Mouse (Mus musculus): Measurements from ENCODE around the gene Tdrd9.
"Not testable (repeated sequence)": the region's sequence is repeated elsewhere in the genome, so short reads cannot be mapped to it uniquely, and the experiment has no call there.

The Tdrd9 gene

DNA sequence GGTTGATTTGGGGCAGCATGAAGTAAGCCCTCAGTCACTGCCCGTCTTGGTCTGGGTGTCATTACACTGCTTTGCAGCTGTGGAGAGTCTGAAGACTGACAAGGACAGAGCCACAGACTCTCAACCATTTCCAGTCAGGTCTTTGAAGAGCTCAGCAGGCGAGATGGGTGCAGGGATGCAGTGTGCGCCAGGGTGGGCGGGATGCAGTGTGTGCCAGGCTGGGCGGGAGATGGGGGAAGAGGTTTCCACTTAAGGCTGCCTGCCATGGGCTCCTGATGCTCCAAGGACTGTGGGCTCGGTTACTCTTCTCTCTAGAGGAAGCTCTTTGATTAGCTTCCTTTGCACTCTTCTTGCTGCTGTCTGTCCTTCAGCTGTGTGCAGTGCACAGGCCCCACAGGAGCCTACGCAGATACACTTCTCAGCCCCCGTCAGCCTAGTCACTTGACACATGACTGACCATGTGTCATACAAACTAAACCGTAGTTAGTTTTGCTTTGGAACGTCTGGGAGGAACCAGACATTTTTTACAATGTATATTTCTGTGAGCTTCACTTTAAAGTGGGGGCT, 62.1 kb downstream of the Tdrd9 start:
- no peak for DNase-seq

DNA sequence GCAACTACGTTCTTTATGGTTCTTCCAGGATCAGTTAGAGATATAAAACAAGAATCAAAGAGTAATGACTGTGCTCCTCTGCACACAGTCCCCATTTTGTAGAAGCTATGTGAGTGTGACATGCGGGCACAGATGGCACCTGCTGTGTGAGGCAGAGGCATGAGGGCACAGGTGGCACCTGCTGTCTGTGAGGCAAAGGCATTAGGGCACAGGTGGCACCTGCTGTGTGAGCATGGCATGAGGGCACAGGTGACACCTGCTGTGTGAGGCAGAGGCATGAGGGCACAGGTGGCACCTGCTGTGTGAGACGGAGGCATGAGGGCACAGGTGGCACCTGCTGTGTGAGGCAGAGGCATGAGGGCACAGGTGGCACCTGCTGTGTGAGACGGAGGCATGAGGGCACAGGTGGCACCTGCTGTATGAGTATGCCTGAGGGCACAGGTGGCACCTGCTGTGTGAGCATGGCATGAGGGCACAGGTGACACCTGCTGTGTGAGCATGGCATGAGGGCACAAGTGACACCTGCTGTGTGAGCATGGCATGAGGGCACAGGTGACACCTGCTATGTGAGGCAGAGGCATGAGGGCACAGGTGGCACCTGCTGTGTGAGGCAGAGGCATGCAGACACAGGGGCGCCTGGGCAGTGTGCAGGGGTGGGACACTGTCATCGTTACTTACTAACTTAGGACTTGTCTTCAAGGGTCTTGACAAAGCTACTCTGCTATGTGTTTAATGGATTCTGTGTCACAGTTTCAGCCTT, 64.2 kb downstream of the Tdrd9 start:
- DNase-seq = not testable (repeated sequence)

DNA sequence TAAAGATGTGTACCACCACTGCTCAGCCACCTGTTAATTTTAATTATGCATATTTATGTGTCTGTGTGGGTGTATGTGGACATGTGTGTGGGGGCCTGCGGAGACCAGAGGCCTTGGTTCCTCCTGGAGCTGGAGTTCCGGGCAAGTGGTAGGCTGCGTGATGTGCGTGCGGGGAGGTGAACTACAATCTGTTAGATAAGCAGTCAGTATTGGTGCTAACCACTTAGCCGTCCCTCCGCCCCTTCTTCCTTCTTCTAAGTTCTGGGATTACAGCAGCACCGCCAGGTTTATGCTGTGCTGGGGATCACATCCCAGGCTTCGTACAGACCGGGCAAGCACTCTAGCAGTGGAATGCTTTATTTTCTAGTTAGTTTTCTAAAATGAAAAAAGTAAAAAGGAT, 67.1 kb downstream of the Tdrd9 start:
- no peak for DNase-seq

DNA sequence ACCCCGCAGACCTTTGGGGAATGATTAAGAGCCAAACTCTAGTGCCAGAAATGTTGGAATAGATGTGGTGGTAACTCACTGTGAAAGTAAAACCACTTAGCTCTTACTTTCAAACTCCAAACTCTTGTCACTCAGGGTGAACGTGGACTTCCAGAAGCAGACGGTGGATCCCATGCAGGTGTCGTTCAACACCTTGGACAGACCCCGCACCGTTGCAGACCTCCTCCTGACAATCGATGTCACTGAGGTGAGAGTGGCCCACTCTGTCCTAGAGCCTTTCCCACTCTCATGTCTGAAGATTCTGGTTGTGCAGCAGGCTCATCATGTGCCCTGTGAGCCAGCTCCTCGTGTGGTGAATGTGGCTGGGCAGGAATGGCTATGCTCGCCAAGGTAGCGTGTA, 67.8 kb downstream of the Tdrd9 start:
- DNase-seq = no peak

DNA sequence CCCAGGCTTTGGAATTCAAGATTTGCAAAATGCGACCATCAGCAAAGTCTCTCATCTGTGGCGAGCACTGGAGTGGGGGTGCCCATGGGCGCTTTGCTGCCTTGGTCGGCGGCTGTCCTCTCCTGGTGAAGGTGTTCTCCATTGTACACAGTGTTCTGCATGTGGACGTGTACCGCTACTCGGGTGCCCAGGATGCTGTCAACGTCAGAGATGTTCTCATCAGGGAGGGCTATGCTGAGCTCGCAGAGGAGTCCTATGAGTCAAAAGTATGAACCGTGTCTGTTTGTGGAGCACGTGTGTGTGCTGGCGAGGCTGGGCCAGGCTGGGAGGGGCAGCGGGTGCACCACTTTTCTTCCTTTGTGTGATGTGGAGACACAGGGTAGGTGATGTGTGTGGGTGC, 71.3 kb downstream of the Tdrd9 start:
- no peak for DNase-seq

DNA sequence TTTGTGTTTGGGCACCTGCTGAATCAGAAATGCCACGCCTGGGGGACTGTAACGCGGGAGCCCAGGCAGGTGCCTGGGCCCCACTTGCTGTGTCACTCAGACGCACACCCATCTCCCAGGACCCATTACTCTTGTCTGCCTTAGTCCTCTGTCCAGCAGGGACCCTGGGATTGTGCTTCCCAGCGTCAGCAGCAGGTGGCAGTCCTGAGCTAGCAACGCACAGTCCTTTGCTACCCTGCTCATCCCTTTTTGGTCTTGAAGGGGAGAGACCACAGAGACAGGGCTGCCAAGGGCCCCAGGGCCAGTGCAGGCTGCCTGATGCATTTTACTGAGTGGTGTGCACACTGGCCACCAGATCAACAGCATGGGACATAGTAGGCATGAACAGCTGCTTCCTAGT, 106.3 kb downstream of the Tdrd9 start:
- DNase-seq = peak; percentile 85

DNA sequence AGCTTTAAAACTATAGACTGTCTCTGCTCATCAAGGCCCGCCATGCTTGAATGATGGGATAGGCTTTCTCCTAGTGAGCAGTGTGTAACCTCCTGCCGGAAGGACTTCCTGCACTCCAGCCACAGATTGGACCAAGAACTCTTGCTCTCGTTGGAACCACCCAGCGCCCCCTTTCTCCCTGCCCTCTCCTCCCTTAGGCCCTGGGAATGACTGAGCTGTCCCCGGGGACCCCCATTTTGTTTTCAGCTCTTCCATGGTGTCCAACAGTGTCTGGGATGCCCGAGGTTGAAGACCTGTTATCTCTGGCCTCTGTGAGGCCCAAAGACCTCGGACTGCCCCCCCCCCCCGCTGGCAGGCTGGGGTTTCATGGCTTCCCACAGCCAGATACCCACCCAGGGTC, 108.6 kb downstream of the Tdrd9 start:
- no peak for DNase-seq

DNA sequence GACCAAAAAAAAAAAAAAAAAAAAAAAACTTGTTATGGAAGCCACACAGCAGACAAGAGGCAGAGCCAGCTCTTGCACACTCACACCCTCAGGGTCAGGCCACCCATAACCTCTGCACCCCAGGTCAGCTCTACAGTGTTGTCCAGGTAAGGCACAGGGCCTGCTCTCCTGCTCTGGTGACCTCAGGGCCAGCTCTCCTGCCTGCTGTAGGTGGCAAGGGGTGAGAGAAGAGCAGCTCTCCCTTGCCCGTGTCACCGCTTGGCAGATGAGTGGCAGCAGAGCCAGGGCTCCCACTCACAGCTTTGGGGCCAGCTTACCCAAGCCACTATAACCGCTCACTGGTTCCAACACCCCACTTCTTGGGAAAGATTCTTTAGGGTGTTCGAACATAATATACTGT, 109.6 kb downstream of the Tdrd9 start:
- no peak for DNase-seq

DNA sequence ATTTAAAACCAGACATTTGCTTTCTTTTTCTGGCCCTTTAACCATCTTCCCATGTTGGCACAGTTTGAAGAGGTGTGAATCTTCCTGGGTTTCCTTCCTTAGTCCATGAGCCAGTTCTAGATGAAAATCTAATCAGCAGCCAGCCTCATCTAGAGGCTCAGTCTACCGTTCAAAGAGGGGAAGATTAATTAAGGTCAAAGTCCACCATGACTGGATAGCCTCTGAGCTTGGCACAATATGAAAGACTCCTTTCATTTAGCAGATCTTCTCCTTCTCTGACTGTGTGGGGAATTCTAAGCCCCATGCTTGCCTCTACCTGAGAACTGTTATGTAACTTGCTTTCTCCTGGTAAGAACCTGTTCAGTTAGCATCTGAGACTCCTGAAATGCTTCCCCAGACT, 110.9 kb downstream of the Tdrd9 start:
- DNase-seq = no peak

DNA sequence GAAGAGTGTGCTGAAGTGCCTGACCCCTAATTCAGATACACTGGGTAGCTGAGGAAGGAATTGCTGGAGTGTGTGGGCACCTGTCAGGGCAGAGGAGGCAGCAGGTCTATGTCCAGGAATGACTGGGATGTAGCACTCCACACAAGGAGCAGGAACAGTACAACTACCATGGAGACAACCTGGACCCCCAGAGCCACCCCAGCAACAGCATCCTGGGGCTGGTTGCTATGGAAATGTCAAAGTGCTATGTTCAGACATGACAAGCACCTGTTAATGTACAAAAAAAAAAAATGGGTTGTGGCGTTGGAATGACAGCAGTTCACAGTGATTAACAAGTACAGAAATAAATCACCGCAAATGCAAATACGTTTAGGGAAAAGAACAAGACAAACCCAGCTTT, 114.9 kb downstream of the Tdrd9 start:
- DNase-seq = no peak

DNA sequence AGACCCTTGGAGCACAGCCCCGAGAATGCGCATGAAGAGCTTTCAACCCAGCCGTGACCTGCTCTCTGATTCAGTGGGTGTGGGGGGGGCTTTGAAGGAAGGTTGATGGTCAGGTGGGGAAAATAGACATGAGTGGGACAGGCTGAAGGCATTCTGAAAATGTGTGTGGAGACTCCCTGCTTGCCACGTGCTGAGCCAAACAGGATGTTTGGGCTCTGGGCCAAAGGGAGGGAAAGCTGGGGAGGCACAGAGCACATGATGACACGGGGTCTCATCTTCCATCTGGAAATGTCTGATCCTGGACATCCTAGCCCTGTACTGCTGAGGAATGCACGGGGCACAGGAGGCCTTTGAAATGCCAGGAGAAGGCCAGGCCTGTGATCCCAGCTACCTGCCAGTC, 115.4 kb downstream of the Tdrd9 start:
- DNase-seq = no peak

DNA sequence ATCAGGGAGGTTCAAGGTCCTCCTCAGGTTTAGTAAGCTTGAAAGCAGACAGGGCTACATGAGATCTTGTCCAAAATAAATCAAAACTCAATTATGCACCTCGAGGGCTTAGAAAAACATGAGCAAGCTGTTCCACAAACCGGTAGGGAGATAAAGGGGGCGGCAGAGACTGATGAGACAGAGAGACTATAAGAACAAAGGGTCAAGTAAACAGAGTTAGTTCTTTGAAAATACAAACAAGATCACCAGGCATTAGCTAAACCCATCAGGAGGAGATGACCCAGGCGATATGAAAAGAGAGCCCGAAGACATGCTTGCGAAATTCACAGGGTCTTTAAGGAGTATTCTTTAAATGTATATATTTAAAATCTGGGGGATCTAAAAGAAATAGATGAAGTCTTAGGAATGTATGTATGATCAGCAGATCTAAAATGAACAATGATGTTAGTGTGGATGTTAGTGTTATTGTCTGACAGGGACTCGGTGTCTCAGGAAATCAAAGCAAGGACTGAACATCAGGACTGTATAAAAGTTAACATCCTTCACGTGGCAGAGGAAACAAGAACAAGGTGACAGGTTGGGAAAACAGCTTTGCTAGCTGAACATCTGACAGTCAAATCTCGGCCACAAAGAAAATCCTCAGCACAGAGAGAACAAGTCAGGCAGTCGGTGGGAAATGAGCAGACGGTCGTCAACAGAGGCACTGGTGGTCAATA, 117.4 kb downstream of the Tdrd9 start:
- DNase-seq = no peak

DNA sequence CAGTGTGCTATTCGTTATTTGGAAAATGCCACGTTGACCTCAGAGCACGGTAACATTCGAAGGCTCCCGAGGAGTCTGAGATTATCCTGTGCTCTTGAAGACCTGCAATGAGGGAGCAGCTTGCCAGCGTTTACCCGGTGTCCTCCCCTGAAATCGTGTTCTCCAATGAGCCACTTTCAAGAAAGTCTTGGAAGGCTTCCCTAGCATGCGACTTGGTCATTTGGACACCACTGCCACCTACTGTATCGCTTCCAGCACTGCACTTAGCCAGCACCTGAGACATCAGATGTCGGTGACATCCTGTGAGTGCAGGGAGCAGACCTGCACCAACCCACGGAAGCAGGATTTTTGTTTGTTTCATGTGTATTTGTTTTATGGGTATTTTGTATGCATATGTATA, 119.7 kb downstream of the Tdrd9 start:
- DNase-seq = peak; percentile 73

DNA sequence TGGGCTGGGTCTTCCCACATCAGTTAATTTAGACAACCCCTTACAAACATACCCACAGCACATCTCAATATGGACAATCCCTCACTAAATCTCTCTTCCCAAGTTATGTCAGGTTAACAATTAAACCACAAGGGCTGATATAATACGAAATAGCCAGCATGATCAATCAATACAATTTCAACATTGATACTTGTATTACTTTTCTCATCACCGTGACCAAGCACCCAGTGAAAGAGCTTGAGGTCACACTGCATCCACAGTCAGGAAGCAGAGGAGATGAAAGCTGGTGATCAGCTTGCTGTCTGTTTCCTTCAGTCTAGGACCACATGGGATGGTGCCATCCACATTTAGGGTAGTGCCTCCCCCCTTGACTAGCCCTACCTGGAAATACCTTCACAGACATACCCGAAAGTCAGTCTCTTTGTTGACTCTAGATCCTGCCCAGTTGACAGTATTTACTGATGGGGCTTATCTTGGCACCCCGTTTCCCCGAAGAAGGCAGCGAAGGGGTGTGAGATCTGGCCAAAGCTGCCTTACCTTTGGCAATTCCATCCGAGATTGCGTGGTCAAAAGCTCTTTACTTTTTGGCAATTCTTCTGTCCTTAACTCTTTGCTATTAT, 123.0 kb downstream of the Tdrd9 start:
- DNase-seq = no peak

DNA sequence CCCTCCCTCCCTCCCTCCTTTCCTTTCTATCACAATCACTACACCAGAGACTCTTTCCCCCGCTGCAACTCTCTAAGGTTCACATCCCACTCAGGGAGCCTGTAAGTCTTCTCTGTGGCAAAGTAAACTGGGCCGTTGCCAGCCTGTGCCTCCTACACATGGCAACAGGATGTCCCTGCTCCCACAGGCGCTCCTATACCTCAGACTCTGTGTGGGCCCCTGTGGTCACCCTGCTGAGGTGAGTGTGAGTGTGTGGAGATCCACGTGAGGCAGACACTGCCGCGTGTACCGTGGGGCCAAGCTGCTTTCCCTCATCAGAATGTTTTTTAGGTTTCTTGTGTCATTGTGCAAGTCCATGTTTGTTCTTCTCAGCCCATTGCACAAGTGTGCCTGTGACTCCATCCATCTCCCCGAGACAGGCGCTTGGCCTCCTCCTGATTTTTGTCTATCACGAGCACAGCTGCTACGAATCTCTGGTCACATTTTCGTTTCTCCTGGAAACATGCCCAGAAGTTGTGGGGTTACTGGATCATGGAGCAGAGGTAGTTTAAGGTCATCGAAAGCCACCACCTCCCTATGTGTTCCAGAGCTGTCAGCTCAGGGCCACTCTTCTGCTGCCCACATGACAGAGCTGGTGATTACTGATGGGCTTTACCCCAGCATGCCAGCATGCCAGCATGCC, 124.8 kb downstream of the Tdrd9 start:
- DNase-seq = peak; percentile 76

DNA sequence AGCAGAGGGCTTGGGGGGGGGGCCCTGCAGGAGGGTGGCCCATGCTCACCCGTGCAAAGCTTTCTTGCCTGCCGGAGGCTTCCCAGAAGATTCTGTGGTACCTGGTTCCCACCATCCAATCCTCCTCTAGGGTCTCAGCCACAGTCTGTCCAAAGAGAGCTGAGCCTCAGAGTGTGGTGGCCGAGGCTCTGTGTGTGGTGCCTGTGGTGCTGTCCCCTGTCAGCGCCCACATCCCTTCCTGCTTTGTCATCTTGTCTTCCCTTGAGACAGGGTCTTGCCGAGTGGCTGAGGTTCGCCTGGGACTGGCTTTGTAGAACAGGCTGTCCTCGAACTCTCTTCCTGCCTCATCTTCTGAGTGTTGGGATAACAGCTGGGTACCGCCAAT, 125.4 kb downstream of the Tdrd9 start:
- DNase-seq = no peak

DNA sequence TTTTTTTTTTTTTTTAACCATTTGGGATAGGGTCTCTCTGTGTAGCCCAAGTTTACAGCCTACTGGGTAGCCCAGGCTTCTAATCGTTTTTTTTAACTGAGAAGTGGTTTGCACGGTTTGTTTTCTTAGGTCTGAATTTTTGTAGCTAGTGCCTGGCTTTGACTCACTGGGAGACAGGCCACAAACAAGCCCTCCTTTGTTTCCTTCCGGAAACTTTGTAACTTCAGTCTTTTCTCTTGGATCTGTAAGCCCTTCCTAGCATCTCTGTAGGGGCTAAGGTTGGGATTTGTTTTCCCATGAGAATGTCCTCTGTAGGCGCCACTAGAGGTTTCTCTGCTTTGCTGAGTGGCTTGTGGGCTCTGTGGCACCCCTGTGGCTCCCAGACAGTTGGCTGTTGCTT, 128.7 kb downstream of the Tdrd9 start:
- DNase-seq = no peak

DNA sequence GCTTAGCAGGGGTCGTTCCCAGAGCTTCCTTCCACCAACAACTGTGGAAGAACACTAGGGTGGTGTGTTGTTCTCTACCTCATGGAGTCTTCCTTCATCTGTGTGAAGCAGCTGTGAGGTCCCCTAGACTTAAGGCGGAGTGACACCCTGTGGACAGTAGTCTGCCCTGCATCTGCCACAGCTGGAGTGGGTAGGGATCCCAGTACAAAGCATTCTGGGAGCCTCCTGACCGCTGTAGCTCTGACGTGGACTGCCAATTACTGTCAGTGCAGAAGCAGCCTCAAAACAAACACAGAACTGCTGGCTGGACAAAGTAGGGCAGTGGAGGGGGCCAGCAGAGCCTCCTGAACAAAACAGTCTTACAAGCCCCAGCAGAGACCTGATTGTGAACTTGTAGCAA, 129.7 kb downstream of the Tdrd9 start:
- DNase-seq = peak; percentile 33

DNA sequence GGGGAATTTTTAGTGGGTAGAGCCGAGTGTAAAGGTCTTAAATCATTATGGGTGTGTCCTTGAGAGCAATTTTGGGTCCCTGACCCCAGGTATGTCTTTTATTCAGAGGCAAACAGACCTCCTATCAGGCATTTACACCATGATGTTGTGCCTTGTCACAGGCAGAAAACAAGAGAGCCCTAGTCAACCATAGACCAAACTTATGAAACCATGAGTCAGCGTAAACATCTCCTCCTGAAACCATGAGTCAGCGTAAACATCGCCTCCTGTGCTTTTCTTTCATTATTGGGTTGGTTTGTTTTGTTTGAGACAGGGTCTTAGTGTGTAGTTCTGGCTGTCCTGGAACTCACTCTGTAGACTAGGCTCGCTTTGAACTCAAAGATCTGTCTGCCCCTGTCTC, 131.8 kb downstream of the Tdrd9 start:
- DNase-seq = no peak

DNA sequence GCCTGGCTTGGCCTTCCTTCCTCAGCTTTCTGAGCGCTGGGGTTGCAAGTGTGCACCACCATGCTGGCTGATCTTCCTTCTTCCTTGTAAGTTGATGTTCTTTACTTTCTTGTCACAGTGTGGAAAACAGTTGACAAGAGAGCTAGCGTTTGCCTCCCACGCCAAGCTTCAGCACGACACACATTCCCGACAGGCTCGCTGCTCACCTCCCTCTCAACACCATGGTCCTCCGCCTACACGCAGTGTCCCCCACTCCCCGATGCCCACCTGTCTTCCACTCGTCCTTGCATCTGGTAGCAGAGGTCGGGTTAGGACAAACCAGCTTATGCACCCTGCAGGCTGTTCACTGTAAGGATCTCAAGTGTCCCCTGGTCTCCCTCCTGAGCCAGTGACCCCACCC, 133.5 kb downstream of the Tdrd9 start:
- DNase-seq = no peak

DNA sequence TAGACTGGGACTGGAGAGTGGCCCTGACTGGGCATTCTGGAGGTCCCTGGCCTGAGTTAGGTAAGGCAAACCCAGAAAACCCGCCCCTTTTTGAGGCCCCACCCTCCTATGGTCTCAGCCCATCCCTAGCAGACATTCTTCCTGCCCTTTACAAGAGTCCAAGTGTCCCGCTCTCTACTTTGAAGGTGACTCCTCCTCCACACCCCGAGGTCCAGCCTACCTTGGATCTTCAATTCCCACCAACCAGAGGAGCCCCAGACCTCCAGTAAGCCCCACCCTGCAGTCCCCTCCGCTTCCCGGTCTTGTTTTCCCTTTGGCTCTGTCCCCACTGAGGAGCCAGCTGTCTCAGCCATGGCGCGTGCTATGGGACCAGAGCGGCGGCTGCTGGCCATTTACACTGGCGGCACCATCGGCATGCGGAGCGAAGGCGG, 135.2 kb downstream of the Tdrd9 start, which contains the start of gene Aspg:
Gene Aspg (plus strand): TSS at position 139 of the 431 bp plus-strand sequence.
- no peak for DNase-seq

DNA sequence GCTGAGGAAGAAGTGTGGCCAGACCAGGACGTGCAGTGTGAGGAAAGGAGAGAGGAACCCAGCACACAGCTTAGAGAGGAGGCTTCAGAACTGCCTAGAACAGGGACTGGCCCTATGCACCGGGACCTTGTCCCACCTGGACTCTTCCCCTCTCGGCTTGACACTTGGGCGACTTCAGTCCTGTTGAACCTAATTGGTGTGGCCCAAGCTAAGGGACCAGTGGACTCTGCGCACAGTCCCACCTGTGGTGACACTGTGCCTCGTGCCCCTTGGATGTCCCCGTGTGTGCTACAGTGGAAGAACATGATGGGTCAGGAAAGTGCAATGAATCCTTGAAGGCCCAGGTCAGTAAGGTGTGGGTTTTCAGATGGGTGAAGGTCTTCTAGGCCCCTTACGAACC, 136.3 kb downstream of the Tdrd9 start:
- DNase-seq = no peak
